Mouse (Mus musculus) small intestine, adult 2 months (tissue): ENCODE data around the gene Steap2.

Source experiments
- CTCF ChIP-seq: fragments of 200-500 bp; IDR thresholded peaks from 2 replicates; pipeline ENCODE4 v1.5.1; 2012; ENCODE audit warnings: low read depth, mild to moderate bottlenecking, control low read depth, inconsistent platforms, low read length, moderate library complexity, mixed read lengths; ENCODE audit not compliant: insufficient replicate concordance, insufficient read length; ENCODE audit errors: extremely low read depth
- POLR2A ChIP-seq: fragments of 200-500 bp; IDR thresholded peaks from 2 replicates; pipeline ENCODE4 v1.6.1; 2012; ENCODE audit warnings: low read depth, mild to moderate bottlenecking, control low read depth, inconsistent platforms, low read length, moderate library complexity

DNA sequence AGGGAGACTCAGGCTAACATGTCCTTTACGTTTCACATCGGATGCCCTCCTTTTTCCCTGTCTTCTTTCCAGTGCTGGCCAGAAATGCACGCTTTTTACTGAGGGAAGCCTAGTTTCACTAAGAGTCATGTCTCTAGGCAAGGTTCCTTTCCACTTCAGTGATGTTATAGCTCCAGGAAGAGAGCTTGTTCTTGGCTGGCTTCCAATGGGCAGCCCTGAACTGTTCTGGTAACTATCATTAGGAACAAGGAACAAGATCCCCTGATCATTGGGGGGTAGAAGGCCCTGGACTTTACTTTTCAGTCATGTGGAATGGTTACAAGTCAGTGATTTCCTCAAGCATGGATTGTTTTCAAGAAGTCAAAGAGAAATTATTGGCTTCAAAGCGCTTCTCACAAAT, 35.5 kb upstream of the Steap2 start:
- TF ChIP-seq POLR2A (no peak), CTCF (no peak)
